Mouse (Mus musculus) brain, adult 2 months (tissue): Measurements from ENCODE around the gene Nr1h4.

ENCODE experiments used
- DNase-seq: peaks from one replicate; pipeline ENCODE4 v3.0.0; 2011; ENCODE audit warnings: low read depth, low spot score

Nr1h4 gene

GRCm38 (mm10) chr10:89481638-89482037 lies 51.7 kb downstream of the Nr1h4 start:
- DNase-seq = no peak

- no peak for DNase-seq
Measured at GRCm38 (mm10) chr10:89478766-89479165, 54.6 kb downstream of the Nr1h4 start.

GRCm38 (mm10) chr10:89470596-89471353 lies 62.6 kb downstream of the Nr1h4 start:
- no peak for DNase-seq

- DNase-seq = no peak
Measured at GRCm38 (mm10) chr10:89464760-89465405, 68.5 kb downstream of the Nr1h4 start.

GRCm38 (mm10) chr10:89462890-89463289 lies 70.5 kb downstream of the Nr1h4 start:
- DNase-seq = no peak

- peak; percentile 91 for DNase-seq
Measured at GRCm38 (mm10) chr10:89461856-89462507, 71.4 kb downstream of the Nr1h4 start.

GRCm38 (mm10) chr10:89460972-89461371 lies 72.4 kb downstream of the Nr1h4 start:
- DNase-seq = no peak

- no peak for DNase-seq
Measured at GRCm38 (mm10) chr10:89458770-89459169, 74.6 kb downstream of the Nr1h4 start.

GRCm38 (mm10) chr10:89453794-89454193 lies 79.6 kb downstream of the Nr1h4 start:
- DNase-seq = no peak

- DNase-seq = no peak
Measured at GRCm38 (mm10) chr10:89453068-89453641, 80.2 kb downstream of the Nr1h4 start.

GRCm38 (mm10) chr10:89450411-89450810 lies 83.0 kb downstream of the Nr1h4 start:
- DNase-seq = peak; percentile 42

- DNase-seq = no peak
Measured at GRCm38 (mm10) chr10:89444381-89444780, 89.0 kb downstream of the Nr1h4 start.

- peak; percentile 76 for DNase-seq
Measured at GRCm38 (mm10) chr10:89443623-89444151, 89.7 kb downstream of the Nr1h4 start, which contains the start of gene Gas2l3. Gas2l3 (minus strand) TSS chr10:89443967.

- peak; percentile 21 for DNase-seq
Measured at GRCm38 (mm10) chr10:89443115-89443622, 90.2 kb downstream of the Nr1h4 start.

GRCm38 (mm10) chr10:89442640-89443039 lies 90.7 kb downstream of the Nr1h4 start:
- peak; percentile 16 for DNase-seq

- DNase-seq = no peak
Measured at GRCm38 (mm10) chr10:89441961-89442360, 91.4 kb downstream of the Nr1h4 start.

GRCm38 (mm10) chr10:89439380-89439779 lies 94.0 kb downstream of the Nr1h4 start:
- DNase-seq = no peak

GRCm38 (mm10) chr10:89437996-89438395 lies 95.4 kb downstream of the Nr1h4 start:
- no peak for DNase-seq

- DNase-seq = no peak
Measured at GRCm38 (mm10) chr10:89437472-89437871, 95.9 kb downstream of the Nr1h4 start.

GRCm38 (mm10) chr10:89435920-89436319 lies 97.5 kb downstream of the Nr1h4 start:
- peak; percentile 15 for DNase-seq

- DNase-seq = no peak
Measured at GRCm38 (mm10) chr10:89435413-89435812, 98.0 kb downstream of the Nr1h4 start.
